Mouse (Mus musculus): ENCODE results near the gene Polrmt. TPM values are rescaled to one million over a fixed set of nuclear protein-coding genes. Genes with fewer than 3 reads are reported as not detected.

Polrmt gene
- 10.3 and 16.1 TPM in 2 replicates for total RNA-seq (2017)

- peak; percentile 97 for ATAC-seq (replicated peaks; ENCODE audit: low read depth, poor library complexity, severe bottlenecking)
Observed at GRCm38 (mm10) chr10:79745898-79746773, at the start of gene Polrmt. Polrmt (minus strand) TSS chr10:79746581.

GRCm38 (mm10) chr10:79795905-79796304, 49.5 kb upstream of the Polrmt start:
- ATAC-seq (replicated peaks; ENCODE audit: low read depth, poor library complexity, severe bottlenecking), result no peak

GRCm38 (mm10) chr10:79794491-79794931, 48.1 kb upstream of the Polrmt start:
- ATAC-seq (replicated peaks; ENCODE audit: low read depth, poor library complexity, severe bottlenecking), result no peak

- ATAC-seq (replicated peaks; ENCODE audit: low read depth, poor library complexity, severe bottlenecking), result no peak
Observed at GRCm38 (mm10) chr10:79793738-79794490, 47.5 kb upstream of the Polrmt start.

DNA sequence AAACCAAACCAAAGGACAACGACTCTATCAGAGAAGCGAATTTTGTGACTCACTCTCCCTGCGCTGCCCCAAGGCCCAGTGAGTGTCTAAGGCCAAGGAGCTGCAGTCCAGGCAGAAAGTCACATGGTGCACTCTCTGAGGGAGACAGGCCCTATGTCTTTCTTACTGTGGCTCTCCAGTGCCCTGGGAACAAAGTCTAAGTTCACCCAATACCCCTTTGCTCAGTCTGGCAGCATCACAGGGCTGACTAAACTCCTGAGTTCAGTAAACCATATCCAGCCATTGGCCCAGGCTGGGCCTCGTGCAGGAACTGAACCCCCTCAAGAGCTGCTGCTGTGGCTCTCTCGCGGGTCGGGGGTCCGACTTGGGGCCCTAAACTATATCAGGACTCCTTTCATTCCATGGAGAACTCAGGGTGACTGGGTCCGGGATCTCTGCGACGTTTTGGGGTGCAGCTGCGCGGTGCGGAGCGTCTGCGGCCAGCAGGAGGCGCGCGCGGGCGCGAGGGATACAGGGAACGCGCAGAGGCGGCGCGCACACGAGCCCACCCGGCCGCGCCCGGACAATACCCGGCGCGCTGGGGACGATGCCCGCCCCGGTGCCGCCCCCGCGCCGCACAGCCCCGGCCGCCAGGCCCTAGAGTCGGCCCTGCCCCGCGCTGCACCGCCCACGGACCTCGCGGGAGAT, 46.8 kb upstream of the Polrmt start, which contains the start of gene Palm:
TSS of gene Palm (plus strand) at position 522 of the 687 bp plus-strand sequence.
- ATAC-seq (replicated peaks; ENCODE audit: low read depth, poor library complexity, severe bottlenecking), result peak; percentile 46

- no peak for ATAC-seq (replicated peaks; ENCODE audit: low read depth, poor library complexity, severe bottlenecking)
Observed at GRCm38 (mm10) chr10:79792339-79793040, 46.1 kb upstream of the Polrmt start.

GRCm38 (mm10) chr10:79790861-79791260, 44.5 kb upstream of the Polrmt start, which contains the start of gene Prss57:
Prss57 (minus strand) TSS chr10:79790961.
- ATAC-seq (replicated peaks; ENCODE audit: low read depth, poor library complexity, severe bottlenecking), result no peak

DNA sequence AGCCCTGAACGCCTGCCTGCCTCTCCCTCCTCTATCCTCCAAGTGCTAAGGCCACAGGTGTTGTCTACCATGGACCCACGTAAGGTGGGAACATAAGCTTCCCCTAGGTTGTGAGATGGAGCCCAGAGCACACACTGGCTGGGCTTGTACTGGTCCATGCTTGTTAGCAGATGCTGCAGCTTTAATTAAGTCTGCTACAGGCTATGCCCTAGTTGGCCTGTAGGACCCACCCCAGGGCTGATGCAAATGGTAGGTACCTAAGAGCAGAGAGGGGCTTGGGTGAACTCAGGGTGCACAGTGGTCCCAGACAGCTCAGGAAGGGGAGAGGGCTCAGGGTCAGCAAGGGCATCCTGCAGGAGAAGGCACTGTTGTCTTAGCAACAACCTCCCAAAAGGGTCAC, 43.2 kb upstream of the Polrmt start:
- no peak for ATAC-seq (replicated peaks; ENCODE audit: low read depth, poor library complexity, severe bottlenecking)

DNA sequence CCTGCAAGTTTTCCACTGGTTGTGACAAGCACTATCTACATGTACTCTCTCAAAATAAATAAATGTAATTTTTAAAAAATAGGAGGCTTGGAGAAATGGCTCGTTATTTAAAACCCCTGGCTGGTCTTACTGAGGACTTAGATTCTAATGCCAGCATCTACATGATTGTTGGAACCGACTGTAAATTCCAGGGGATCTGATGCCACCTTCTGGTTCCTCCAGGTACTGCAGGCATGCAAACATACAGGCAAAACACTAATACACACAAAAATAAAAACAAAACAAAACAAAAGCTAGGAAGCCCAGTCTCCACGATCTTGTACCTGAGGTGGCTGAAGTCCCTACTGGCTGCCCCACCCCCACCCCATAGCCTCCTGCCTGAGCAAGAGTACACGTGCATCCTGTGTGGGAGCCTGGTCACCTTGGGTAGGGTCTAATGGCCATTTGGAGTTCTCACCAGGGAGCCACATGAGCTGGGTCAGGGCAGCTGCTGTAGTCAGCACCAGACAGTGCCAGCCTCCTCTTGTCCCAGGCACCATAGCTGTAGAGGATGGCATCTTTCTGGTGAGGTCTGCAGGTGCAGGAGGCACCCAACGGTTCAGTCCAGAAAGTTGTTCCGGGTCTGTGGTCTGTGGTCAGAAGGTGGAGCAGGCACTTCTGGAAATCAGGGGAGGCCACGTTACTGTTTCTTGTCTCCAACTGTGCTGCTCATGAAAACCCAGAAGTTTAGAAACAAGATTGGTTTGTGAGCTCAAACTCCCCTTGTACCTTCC, 42.2 kb upstream of the Polrmt start:
- ATAC-seq (replicated peaks; ENCODE audit: low read depth, poor library complexity, severe bottlenecking), result peak; percentile 57

DNA sequence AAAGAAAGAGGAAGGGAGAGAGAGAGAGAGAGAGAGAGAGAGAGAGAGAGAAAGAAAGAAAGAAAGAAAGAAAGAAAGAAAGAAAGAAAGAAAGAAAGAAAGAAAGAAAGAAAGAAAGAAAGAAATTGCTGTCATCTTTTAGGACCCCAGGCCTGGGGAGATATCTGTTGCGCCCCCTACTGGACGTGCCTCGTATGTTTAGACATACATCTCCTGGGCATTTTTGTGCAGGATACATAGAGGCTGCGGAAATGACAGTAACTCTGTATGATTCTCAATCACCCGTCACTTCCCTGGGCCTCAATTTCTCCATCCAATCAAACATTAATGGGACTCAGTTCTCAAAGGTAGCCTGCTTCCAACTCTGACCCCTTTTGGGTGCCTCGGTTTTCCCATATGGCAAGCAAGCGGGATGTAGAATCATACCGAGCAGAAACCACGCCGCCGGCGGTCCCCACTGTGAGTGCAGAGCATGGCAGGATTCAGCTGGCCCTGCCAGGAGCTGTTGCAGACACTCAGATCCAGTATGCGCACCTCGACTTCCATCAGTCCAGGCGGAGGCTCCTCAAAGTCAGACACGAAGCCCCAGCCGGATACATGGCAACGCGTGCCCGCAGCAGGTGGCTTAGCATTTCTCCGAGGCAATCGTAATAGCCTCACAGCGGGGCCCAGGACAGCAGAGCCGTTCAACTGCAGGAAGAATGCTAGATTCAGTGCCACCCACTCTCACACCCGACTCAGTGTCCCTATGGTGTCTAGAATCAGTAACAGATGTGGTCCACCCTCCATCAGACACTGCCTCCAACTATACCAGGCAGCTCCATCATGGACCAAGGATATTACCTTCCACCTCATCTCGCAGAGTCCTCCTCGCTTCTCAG, 37.8 kb upstream of the Polrmt start:
- ATAC-seq (replicated peaks; ENCODE audit: low read depth, poor library complexity, severe bottlenecking), result no peak

- ATAC-seq (replicated peaks; ENCODE audit: low read depth, poor library complexity, severe bottlenecking), result no peak
Observed at GRCm38 (mm10) chr10:79783050-79783449, 36.7 kb upstream of the Polrmt start.

DNA sequence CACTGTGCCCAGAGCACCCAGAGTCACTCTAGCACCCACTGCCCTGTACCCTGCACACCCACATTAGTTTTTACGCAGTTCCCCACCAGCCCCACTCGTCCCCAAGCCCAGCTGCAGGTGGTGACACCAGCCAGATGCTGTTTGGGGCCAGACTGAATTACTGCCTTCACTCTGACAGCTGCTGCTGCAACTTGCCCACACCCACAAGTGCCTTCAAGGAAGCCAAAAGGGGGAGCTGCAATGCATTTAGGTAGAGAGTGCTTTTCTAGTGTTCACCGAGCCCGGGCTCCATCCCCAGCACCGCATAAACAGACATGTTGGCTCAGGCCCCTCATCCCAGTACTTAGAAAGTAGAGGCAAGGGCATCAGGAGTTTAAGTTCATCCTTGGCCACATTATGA, 35.6 kb upstream of the Polrmt start:
- ATAC-seq (replicated peaks; ENCODE audit: low read depth, poor library complexity, severe bottlenecking), result no peak

DNA sequence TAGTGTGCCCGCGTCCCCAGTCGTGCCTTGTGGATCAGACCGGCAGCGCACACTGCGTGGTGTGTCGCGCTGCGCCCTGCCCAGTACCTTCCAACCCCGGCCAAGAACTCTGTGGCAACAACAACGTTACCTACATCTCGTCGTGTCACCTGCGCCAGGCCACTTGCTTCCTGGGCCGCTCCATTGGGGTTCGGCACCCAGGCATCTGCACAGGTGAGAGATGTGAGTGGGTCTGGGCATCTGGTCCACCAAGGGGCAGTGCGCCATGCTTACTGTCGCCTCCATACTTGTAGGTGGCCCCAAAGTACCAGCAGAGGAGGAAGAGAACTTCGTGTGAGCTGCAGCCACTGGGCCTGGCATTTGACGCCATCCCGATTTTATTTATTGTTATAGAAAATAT, 34.8 kb upstream of the Polrmt start:
- no peak for ATAC-seq (replicated peaks; ENCODE audit: low read depth, poor library complexity, severe bottlenecking)

- ATAC-seq (replicated peaks; ENCODE audit: low read depth, poor library complexity, severe bottlenecking), result peak; percentile 59
Observed at GRCm38 (mm10) chr10:79780664-79781015, 34.3 kb upstream of the Polrmt start.

DNA sequence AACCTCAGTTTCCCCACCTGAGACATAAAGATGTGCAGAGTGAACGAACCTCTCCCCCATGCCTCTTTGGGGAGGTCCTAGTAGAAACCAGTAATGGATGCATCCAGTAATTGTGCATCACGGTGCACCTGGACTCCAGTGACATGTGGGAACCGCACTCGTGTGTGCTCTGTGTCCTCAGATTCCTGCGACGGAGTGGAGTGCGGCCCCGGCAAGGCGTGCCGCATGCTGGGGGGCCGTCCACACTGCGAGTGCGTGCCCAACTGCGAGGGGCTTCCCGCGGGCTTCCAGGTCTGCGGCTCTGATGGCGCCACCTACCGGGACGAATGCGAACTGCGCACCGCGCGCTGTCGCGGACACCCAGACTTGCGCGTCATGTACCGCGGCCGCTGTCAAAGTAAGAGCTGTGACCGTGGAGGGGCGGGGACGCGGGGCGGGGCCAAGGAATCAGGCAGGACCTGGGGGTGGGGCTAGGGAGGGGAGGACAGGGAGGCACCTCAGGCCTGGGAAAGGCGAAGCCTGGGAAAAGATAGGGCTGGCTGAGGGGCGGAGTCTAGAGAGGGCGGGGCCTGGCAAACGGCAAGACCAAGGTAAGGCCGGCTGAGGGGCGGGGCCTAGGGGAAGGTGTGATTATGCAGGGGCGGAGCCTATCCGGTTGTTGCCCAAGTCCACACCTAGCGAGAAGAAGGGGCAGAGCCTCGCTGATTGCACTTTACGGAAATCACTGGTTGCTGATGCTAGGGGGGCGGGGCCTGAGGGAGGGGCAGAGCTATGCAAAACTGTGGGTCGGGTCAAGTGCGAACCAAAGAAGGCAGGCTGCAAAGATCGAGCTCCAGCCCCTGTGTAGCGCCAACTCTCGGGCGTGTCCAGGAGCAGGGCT, 33.6 kb upstream of the Polrmt start:
- ATAC-seq (replicated peaks; ENCODE audit: low read depth, poor library complexity, severe bottlenecking), result peak; percentile 67

DNA sequence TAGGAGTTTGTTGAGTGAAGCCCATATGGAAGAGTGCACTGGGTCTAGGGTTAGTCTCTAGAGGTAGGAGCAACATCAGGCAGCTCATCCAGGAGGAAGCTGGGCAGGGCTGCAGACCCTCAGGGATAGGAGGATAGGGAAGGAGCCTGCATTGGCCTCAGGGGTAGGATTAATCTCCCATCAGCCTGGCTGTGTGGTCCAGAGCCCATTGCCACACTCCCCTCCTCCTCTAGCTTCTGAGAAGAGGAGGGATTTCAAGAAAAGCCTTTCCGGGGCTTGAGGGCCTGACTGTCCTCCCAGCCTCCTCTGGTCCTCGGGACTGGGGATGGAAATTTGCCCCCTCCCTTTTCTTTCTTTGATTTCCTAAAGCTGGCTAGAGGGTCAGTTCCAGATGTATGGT, 32.8 kb upstream of the Polrmt start:
- no peak for ATAC-seq (replicated peaks; ENCODE audit: low read depth, poor library complexity, severe bottlenecking)

- ATAC-seq (replicated peaks; ENCODE audit: low read depth, poor library complexity, severe bottlenecking), result no peak
Observed at GRCm38 (mm10) chr10:79778006-79778405, 31.6 kb upstream of the Polrmt start.
